Mouse (Mus musculus): ENCODE measurements at regions not wholly inside any gene's neighbourhood (a gene's known extent, or its start where the extent isn't known, plus 50 kb on each side); places are given as distances from the start of the nearest gene placed in this dataset.

DNA sequence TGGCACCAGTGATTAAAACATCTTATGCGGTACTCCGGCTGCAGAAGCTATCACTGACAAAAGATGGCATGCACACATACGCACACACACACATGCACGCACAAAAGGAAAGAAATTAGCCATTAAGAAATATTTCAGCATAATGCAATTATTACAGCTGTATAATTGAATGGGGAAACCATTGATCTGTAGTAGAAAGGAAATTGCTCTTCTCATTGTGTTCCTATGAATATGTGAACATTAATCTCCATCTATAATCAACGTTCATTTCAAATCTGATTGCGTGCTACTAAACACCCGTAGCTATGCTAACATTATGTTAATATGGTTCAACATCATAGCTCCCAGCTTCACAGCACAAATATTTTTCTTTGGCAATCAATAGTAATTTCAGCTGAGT, 347.2 kb downstream of the Gm826 start:
- Histone ChIP-seq H3K4me3 (replicated peaks; ENCODE audit: low read length) (no peak overlapping the region), H3K36me3 (ENCODE audit: control insufficient read depth, insufficient read depth, low read length) (no peaks in the 10 kb centered on the region), H3K4me1 (ENCODE audit: control insufficient read depth, insufficient read depth, low read length) (no peaks in the 10 kb centered on the region), H3K27ac (ENCODE audit: low read length) (no peak overlapping the region), H3K9ac (ENCODE audit: low read length) (no peak overlapping the region), H3K4me2 (ENCODE audit: low read depth, low read length) (no peak overlapping the region), H3K9me3 (replicated peaks; ENCODE audit: control insufficient read depth, low read length) (no peaks in the 10 kb centered on the region), H3K27me3 (ENCODE audit: control insufficient read depth, insufficient read depth, low read length) (no peaks in the 10 kb centered on the region)
- ATAC-seq (ENCODE audit: insufficient read depth, low FRiP score), result no peak
- 90% methylated on average over 7 of the region's 7 CpGs for WGBS

DNA sequence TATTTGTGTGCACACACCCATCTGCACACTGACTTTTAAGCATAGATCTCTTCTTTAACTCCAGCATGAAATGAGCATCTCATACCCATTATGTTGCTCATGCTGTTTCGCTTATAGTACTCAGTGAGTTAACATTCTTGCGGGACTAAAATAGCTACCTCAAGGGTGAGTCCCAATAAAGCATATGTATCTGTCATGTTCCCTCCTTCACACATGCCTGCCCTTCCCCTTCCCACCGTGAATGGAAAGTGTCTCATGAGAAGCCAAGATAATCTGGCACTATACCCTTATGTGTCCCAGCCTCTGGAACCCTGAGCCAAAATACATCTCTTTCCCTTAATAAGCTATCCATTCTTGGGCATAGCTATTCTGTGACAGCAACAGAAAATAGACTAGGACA, 352.3 kb downstream of the Gm826 start:
- H3K36me3 ChIP-seq (ENCODE audit: control insufficient read depth, insufficient read depth, low read length), result no peaks in the 10 kb centered on the region
- H3K9ac ChIP-seq (ENCODE audit: low read length), result no peak overlapping the region
- H3K9me3 ChIP-seq (replicated peaks; ENCODE audit: control insufficient read depth, low read length), result no peaks in the 10 kb centered on the region
- H3K27me3 ChIP-seq (ENCODE audit: control insufficient read depth, insufficient read depth, low read length), result no peaks in the 10 kb centered on the region
- no peak overlapping the region for H3K4me3 ChIP-seq (replicated peaks; ENCODE audit: low read length)
- whole genome bisulfite sequencing, result 85% methylated on average over 3 of the region's 3 CpGs
- no peak overlapping the region for H3K27ac ChIP-seq (ENCODE audit: low read length)
- ATAC-seq (ENCODE audit: insufficient read depth, low FRiP score), result no peak
- no peaks in the 10 kb centered on the region for H3K4me1 ChIP-seq (ENCODE audit: control insufficient read depth, insufficient read depth, low read length)
- H3K4me2 ChIP-seq (ENCODE audit: low read depth, low read length), result no peak overlapping the region

- no peaks in the 10 kb centered on the region for H3K4me1 ChIP-seq (ENCODE audit: control insufficient read depth, insufficient read depth, low read length)
- H3K4me3 ChIP-seq (replicated peaks; ENCODE audit: low read length), result no peak overlapping the region
- H3K27me3 ChIP-seq (ENCODE audit: control insufficient read depth, insufficient read depth, low read length), result no peaks in the 10 kb centered on the region
- 47% methylated on average over 1 of the region's 1 CpGs for WGBS
- no peaks in the 10 kb centered on the region for H3K9me3 ChIP-seq (replicated peaks; ENCODE audit: control insufficient read depth, low read length)
- H3K36me3 ChIP-seq (ENCODE audit: control insufficient read depth, insufficient read depth, low read length), result no peaks in the 10 kb centered on the region
- H3K27ac ChIP-seq (ENCODE audit: low read length), result no peak overlapping the region
- ATAC-seq (ENCODE audit: insufficient read depth, low FRiP score), result no peak
- no peak overlapping the region for H3K4me2 ChIP-seq (ENCODE audit: low read depth, low read length)
- H3K9ac ChIP-seq (ENCODE audit: low read length), result no peak overlapping the region
These were observed 383.6 kb downstream of the Gm826 start for GRCm38 (mm10) chr2:159950369-159950768.

GRCm38 (mm10) chr2:159949046-159949445, 384.9 kb downstream of the Gm826 start:
- no peaks in the 10 kb centered on the region for H3K27me3 ChIP-seq (ENCODE audit: control insufficient read depth, insufficient read depth, low read length)
- no peaks in the 10 kb centered on the region for H3K9me3 ChIP-seq (replicated peaks; ENCODE audit: control insufficient read depth, low read length)
- H3K4me1 ChIP-seq (ENCODE audit: control insufficient read depth, insufficient read depth, low read length), result no peaks in the 10 kb centered on the region
- no peaks in the 10 kb centered on the region for H3K36me3 ChIP-seq (ENCODE audit: control insufficient read depth, insufficient read depth, low read length)
- no peak overlapping the region for H3K4me2 ChIP-seq (ENCODE audit: low read depth, low read length)
- H3K9ac ChIP-seq (ENCODE audit: low read length), result no peak overlapping the region
- 82% methylated on average over 4 of the region's 4 CpGs for WGBS
- no peak overlapping the region for H3K27ac ChIP-seq (ENCODE audit: low read length)
- H3K4me3 ChIP-seq (replicated peaks; ENCODE audit: low read length), result no peak overlapping the region
- no peak for ATAC-seq (ENCODE audit: insufficient read depth, low FRiP score)

GRCm38 (mm10) chr2:159930744-159931143, 403.2 kb downstream of the Gm826 start:
- H3K4me3 ChIP-seq (replicated peaks; ENCODE audit: low read length), result no peak overlapping the region
- no peaks in the 10 kb centered on the region for H3K4me1 ChIP-seq (ENCODE audit: control insufficient read depth, insufficient read depth, low read length)
- H3K27me3 ChIP-seq (ENCODE audit: control insufficient read depth, insufficient read depth, low read length), result no peaks in the 10 kb centered on the region
- H3K36me3 ChIP-seq (ENCODE audit: control insufficient read depth, insufficient read depth, low read length), result no peaks in the 10 kb centered on the region
- no peaks in the 10 kb centered on the region for H3K9me3 ChIP-seq (replicated peaks; ENCODE audit: control insufficient read depth, low read length)
- no peak overlapping the region for H3K9ac ChIP-seq (ENCODE audit: low read length)
- H3K4me2 ChIP-seq (ENCODE audit: low read depth, low read length), result no peak overlapping the region
- WGBS, result 78% methylated on average over 2 of the region's 2 CpGs
- no peak overlapping the region for H3K27ac ChIP-seq (ENCODE audit: low read length)
- no peak for ATAC-seq (ENCODE audit: insufficient read depth, low FRiP score)

DNA sequence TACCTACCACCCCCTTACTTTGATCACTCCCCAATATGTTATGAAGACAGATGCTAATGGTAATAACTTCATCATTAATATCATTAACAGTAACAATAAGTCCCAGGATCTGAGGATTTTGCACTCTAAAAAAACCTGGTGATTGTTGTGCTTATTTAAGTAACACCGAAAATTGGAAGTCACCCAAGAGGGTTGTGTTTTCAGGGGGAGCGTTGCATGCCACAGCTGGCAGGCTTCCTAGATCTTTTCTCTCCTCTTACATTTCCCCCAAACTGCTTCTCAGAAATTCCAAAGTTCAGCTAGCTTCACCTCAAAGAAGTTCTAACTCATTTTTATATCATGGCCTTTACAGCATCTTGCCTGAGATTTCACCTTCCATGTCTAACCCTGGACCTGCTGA, 444.3 kb downstream of the Gm826 start:
- no peaks in the 10 kb centered on the region for H3K9me3 ChIP-seq (replicated peaks; ENCODE audit: control insufficient read depth, low read length)
- H3K27ac ChIP-seq (ENCODE audit: low read length), result no peak overlapping the region
- no peak overlapping the region for H3K4me2 ChIP-seq (ENCODE audit: low read depth, low read length)
- no peak overlapping the region for H3K9ac ChIP-seq (ENCODE audit: low read length)
- H3K4me1 ChIP-seq (ENCODE audit: control insufficient read depth, insufficient read depth, low read length), result no peaks in the 10 kb centered on the region
- H3K4me3 ChIP-seq (replicated peaks; ENCODE audit: low read length), result no peak overlapping the region
- no peak for ATAC-seq (ENCODE audit: insufficient read depth, low FRiP score)
- no peaks in the 10 kb centered on the region for H3K27me3 ChIP-seq (ENCODE audit: control insufficient read depth, insufficient read depth, low read length)
- 50% methylated on average over 2 of the region's 2 CpGs for WGBS
- no peaks in the 10 kb centered on the region for H3K36me3 ChIP-seq (ENCODE audit: control insufficient read depth, insufficient read depth, low read length)

GRCm38 (mm10) chr2:159884773-159885459, 449.0 kb downstream of the Gm826 start:
- Histone ChIP-seq H3K27me3 (ENCODE audit: control insufficient read depth, insufficient read depth, low read length) (no peaks in the 10 kb centered on the region), H3K4me2 (ENCODE audit: low read depth, low read length) (no peak overlapping the region), H3K4me1 (ENCODE audit: control insufficient read depth, insufficient read depth, low read length) (no peaks in the 10 kb centered on the region), H3K9me3 (replicated peaks; ENCODE audit: control insufficient read depth, low read length) (no peaks in the 10 kb centered on the region), H3K4me3 (replicated peaks; ENCODE audit: low read length) (no peak overlapping the region), H3K27ac (ENCODE audit: low read length) (no peak overlapping the region), H3K9ac (ENCODE audit: low read length) (no peak overlapping the region), H3K36me3 (ENCODE audit: control insufficient read depth, insufficient read depth, low read length) (no peaks in the 10 kb centered on the region)
- ATAC-seq (ENCODE audit: insufficient read depth, low FRiP score), result no peak; the same call in 1 of the 2 replicates
- 63% methylated on average over 6 of the region's 6 CpGs for WGBS

DNA sequence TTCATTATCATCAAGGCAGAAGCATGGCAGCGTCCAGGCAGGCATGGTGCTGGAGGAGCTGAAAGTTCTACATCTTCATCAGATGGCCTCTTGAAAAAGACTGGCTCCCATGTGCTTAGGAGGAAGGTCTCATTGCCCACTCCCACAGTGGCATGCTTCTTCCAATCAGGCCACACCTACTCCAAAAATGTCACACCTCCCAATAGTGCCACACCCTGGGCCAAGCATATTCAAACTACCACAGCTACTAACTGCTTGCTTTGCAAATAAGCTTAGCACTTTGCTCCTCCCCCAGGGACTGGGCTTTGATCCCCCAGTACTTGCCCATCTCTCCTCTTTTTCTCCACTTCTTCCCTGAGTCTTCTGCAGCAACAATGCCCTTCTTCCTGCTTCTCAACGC, 467.0 kb downstream of the Gm826 start:
- 56% methylated on average over 2 of the region's 2 CpGs for WGBS
- H3K4me2 ChIP-seq (ENCODE audit: low read depth, low read length), result no peak overlapping the region
- H3K4me1 ChIP-seq (ENCODE audit: control insufficient read depth, insufficient read depth, low read length), result no peaks in the 10 kb centered on the region
- no peak overlapping the region for H3K9ac ChIP-seq (ENCODE audit: low read length)
- no peaks in the 10 kb centered on the region for H3K9me3 ChIP-seq (replicated peaks; ENCODE audit: control insufficient read depth, low read length)
- no peak for ATAC-seq (ENCODE audit: insufficient read depth, low FRiP score)
- no peak overlapping the region for H3K27ac ChIP-seq (ENCODE audit: low read length)
- no peaks in the 10 kb centered on the region for H3K27me3 ChIP-seq (ENCODE audit: control insufficient read depth, insufficient read depth, low read length)
- no peak overlapping the region for H3K4me3 ChIP-seq (replicated peaks; ENCODE audit: low read length)
- no peaks in the 10 kb centered on the region for H3K36me3 ChIP-seq (ENCODE audit: control insufficient read depth, insufficient read depth, low read length)

GRCm38 (mm10) chr2:159866391-159866790, 467.6 kb downstream of the Gm826 start:
- no peak overlapping the region for H3K27ac ChIP-seq (ENCODE audit: low read length)
- H3K9me3 ChIP-seq (replicated peaks; ENCODE audit: control insufficient read depth, low read length), result no peaks in the 10 kb centered on the region
- no peak overlapping the region for H3K4me3 ChIP-seq (replicated peaks; ENCODE audit: low read length)
- no peak for ATAC-seq (ENCODE audit: insufficient read depth, low FRiP score)
- H3K4me1 ChIP-seq (ENCODE audit: control insufficient read depth, insufficient read depth, low read length), result no peaks in the 10 kb centered on the region
- H3K36me3 ChIP-seq (ENCODE audit: control insufficient read depth, insufficient read depth, low read length), result no peaks in the 10 kb centered on the region
- WGBS, result 63% methylated on average over 1 of the region's 1 CpGs
- no peaks in the 10 kb centered on the region for H3K27me3 ChIP-seq (ENCODE audit: control insufficient read depth, insufficient read depth, low read length)
- H3K9ac ChIP-seq (ENCODE audit: low read length), result no peak overlapping the region
- no peak overlapping the region for H3K4me2 ChIP-seq (ENCODE audit: low read depth, low read length)
